Mouse (Mus musculus): ENCODE measurements around the gene Zdhhc12.
"Not testable (repeated sequence)": the region's sequence is repeated elsewhere in the genome, so short reads cannot be mapped to it uniquely, and the experiment has no call there.

The Zdhhc12 gene

GRCm38 (mm10) chr2:30093471-30094207 lies at the start of gene Zdhhc12:
Zdhhc12 (minus strand) TSS chr2:30093648.
- peak; percentile 83 to 86 for DNase-seq (ENCODE audit: low read depth in 1 of 2, low spot score in 2 of 2)

DNA sequence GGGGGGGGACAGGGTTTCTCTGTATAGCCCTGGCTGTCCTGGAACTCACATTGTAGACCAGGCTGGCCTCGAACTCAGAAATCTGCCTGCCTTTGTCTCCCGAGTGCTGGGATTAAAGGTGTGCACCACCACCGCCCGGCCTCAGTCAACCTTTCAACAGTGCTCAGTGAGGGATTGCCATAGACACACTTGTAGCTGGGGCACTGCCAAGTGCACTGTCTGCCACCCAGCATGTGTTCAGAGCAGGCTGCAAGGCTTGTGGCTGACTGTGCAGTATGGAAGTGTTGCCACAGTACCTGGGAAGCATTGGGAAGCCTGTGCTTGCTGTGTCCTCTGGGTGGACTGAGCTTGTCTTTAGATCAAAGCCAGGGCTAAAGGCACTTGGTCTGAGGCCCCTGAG lies 46.6 kb upstream of the Zdhhc12 start:
- not testable (repeated sequence) for DNase-seq (ENCODE audit: low read depth in 1 of 2, low spot score in 2 of 2)

DNA sequence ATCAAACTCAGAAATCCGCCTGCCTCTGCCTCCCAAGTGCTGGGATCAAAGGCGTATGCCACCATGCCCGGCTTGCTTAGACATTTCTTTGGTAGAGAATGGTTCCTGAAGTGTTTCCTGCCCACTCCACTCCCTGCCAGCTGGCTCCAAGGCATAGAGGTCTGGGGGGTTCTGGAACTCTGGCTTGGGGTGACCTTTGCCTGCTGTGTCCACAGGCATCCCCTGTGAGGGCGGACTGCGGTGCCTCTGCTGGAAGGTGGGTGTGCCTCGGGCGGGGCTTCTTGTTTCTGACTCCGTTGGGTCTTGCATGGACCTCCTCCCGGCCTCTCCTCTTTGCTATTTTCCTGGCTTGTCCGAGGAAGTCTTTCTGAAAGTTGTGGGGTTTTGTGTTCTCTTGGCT lies 43.0 kb upstream of the Zdhhc12 start:
- DNase-seq (ENCODE audit: low read depth in 1 of 2, low spot score in 2 of 2): no peak

GRCm38 (mm10) chr2:30134928-30135620 lies 41.6 kb upstream of the Zdhhc12 start:
- DNase-seq (ENCODE audit: low read depth in 1 of 2, low spot score in 2 of 2): no peak

DNA sequence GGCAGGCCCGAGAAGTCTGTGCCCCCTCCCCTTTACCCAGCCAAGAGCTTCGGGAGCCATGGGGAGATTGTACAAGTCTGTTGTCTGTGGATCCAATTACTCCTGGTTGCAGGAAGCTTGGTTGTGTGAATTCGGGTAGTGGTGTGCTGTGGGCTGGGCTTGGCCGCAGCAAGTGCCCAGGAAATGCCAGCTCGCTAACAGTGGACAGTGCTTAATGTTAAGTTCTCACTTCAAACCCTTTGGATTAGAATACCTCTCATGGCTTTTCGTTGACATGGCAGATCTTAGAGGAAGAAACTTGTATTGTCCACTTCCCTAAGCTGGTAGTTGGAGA lies 40.9 kb upstream of the Zdhhc12 start:
- no peak for DNase-seq (ENCODE audit: low read depth in 1 of 2, low spot score in 2 of 2)

GRCm38 (mm10) chr2:30133613-30134377 lies 40.3 kb upstream of the Zdhhc12 start, which contains the start of gene Tbc1d13:
Tbc1d13 (plus strand) TSS chr2:30133746.
- DNase-seq (ENCODE audit: low read depth in 1 of 2, low spot score in 2 of 2): peak; percentile 96 to 99

DNA sequence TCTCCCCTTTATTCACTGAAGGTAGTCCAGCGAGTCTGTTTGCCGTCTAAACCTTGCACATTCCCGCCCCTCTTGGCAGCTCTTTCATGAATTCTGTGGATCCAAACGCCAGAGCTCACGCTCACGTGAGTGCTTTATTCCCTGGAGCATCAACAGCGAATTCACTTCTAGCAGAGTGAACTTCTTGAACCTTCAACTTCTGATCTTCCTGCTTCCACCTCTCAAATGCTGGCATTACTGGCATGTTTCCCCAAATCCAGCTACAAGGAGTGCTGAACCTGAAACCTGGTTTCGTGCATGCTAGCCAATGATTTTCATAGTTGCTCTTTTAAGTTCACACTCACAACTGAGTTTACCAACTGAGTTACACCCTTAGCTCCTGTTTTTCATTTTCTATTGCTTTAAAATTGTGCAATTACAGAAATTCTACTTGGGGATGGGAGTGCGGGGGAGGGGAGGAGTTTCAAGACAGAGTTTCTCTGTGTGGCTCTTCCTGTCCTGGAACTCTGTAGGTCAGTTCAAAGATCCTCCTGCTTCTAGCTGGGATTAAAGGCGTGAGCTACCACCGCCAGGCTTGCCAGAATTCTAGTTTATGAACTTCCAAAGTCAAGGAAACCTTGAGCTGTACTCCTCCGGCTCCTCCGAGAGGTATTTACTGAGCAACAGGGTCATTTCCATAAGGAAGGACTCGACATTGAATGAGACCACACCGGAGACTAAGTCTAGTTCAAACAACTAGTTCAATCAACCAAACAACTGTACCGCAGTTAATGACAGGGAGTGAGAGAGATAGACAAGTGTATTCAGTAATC lies 39.6 kb upstream of the Zdhhc12 start:
- DNase-seq (ENCODE audit: low read depth in 1 of 2, low spot score in 2 of 2): peak in 1 of 2 experiments; percentile 26

GRCm38 (mm10) chr2:30131240-30131639 lies 37.8 kb upstream of the Zdhhc12 start:
- DNase-seq (ENCODE audit: low read depth in 1 of 2, low spot score in 2 of 2): not testable (repeated sequence)

DNA sequence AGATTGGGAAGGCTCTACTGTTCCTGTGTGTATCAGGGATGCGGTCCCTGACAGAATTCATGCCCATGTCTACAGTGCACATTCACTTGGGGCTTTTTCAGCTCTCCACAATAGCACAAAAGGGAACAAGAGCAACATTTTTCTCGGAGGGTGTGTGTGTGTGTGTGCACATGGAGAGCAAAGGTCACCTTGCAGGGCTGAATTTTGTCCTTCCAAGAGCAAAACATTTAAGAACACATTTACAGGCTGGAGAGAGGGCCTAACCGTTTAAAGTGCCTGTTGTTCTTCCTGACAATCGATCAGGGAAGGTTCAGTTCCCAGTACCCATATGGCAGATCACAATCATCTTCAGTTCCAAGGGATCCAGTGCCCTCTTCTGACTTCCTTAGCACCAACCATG lies 36.7 kb upstream of the Zdhhc12 start:
- no peak for DNase-seq (ENCODE audit: low read depth in 1 of 2, low spot score in 2 of 2)

GRCm38 (mm10) chr2:30128789-30129188 lies 35.3 kb upstream of the Zdhhc12 start:
- no peak for DNase-seq (ENCODE audit: low read depth in 1 of 2, low spot score in 2 of 2)

DNA sequence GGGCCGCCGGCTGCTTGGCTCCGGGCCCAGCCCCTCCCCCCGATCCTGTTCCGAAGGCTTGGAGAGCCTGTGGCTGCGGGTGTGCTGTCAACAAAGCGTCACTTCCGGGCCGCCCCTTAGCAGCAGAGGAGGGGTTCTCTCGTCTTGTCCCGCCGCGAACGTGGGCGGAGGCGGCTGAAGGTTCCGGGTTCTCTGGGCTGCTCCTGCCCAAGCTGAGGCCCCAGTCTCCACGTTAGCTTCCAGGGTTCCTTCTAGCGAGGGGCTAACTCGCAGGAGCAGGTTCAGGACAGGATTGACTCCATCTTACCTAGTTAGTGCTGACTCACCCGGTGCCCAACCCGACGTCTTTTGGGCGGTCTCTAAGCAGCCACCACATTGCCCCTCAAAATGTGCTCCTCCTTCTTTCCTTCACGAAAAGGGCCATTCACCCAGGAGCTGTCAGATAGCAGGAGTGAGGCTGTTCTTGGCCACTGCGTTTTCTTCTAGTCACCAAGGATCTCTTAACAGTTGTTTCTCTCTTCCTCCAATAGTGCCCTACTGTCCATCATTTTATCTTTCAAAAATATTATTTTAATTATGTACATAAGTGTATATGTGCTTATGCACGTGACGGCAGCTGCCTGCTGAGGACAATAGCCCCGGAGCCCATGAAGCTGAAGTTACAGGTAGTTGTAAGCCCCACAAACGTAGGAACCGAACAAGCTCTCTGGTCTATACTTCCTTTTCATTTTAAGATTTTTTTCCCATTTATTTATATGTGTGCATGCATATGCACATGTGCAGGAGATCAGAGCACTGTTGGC lies 31.2 kb upstream of the Zdhhc12 start, which contains the start of gene Zer1:
Gene Zer1, minus strand, starts transcription at position 114 of the 803 bp plus-strand sequence.
- peak; percentile 80 to 85 for DNase-seq (ENCODE audit: low read depth in 1 of 2, low spot score in 2 of 2)

GRCm38 (mm10) chr2:30123729-30124471 lies 30.5 kb upstream of the Zdhhc12 start:
- no peak for DNase-seq (ENCODE audit: low read depth in 1 of 2, low spot score in 2 of 2)

- no peak for DNase-seq (ENCODE audit: low read depth in 1 of 2, low spot score in 2 of 2)
These were observed 29.3 kb upstream of the Zdhhc12 start for GRCm38 (mm10) chr2:30122766-30123165.

- DNase-seq (ENCODE audit: low read depth in 1 of 2, low spot score in 2 of 2): no peak
These were observed 26.8 kb upstream of the Zdhhc12 start for GRCm38 (mm10) chr2:30120269-30120668.

DNA sequence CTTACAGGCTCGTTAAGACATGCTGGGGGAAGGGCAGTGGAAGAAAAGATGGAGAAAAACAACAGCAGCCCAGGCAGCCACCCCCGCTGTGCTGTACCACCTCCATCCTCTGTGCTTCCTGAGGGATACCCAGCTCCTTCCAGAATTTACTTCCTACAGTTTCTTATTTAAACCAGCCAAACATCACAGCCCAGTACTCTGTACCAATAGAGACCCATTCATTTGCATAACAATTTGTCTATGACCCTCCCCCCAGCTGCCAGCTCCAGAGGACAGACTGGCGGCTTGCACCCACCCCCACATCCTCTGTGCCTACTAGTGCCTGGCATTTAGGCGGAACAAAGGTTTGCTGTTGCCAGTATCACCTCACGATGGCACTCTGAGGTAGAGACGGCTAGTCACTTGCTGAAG lies 26.2 kb upstream of the Zdhhc12 start:
- DNase-seq (ENCODE audit: low read depth in 1 of 2, low spot score in 2 of 2): no peak

DNA sequence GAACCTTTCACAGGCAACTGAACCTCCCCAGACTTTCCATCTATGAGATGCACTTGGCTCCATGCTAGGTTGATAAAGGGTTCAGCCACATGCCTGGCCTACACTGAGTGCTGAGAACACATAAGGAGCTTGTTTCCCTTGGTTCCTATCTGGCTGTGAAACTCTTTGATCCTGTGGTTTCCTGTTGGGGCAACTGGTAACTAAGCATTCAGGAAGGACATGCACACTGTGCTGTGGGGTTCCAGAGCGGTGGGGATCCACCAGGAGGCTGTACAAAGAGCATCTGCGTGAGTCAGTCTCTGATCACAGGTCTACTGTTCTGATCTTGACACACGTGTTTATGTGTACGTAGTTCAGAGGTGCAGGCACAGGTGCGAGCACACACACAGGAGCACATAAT lies 19.1 kb upstream of the Zdhhc12 start:
- no peak for DNase-seq (ENCODE audit: low read depth in 1 of 2, low spot score in 2 of 2)

- no peak for DNase-seq (ENCODE audit: low read depth in 1 of 2, low spot score in 2 of 2)
These were observed 18.1 kb upstream of the Zdhhc12 start for GRCm38 (mm10) chr2:30111500-30111899.

GRCm38 (mm10) chr2:30108260-30108659 lies 14.8 kb upstream of the Zdhhc12 start:
- DNase-seq (ENCODE audit: low read depth in 1 of 2, low spot score in 2 of 2): no peak

GRCm38 (mm10) chr2:30107646-30108045 lies 14.2 kb upstream of the Zdhhc12 start:
- no peak for DNase-seq (ENCODE audit: low read depth in 1 of 2, low spot score in 2 of 2)
